Mouse (Mus musculus) cortical plate, adult 2 months (tissue): ENCODE measurements at regions not wholly inside any gene's neighbourhood (a gene's known extent, or its start where the extent isn't known, plus 50 kb on each side); places are given as distances from the start of the nearest gene placed in this dataset.

Experiments
- CTCF ChIP-seq: fragments of 200-500 bp; IDR thresholded peaks from 2 replicates; pipeline ENCODE4 v1.5.1; 2011; ENCODE audit warnings: mild to moderate bottlenecking, control low read depth, low read length; ENCODE audit not compliant: insufficient read depth; ENCODE audit errors: extremely low read depth
- POLR2A ChIP-seq: fragments of 200-500 bp; IDR thresholded peaks from 2 replicates; pipeline ENCODE4 v1.6.1; 2011; ENCODE audit warnings: mild to moderate bottlenecking, low read length, control low read depth; ENCODE audit not compliant: insufficient read depth; ENCODE audit errors: extremely low read depth

DNA sequence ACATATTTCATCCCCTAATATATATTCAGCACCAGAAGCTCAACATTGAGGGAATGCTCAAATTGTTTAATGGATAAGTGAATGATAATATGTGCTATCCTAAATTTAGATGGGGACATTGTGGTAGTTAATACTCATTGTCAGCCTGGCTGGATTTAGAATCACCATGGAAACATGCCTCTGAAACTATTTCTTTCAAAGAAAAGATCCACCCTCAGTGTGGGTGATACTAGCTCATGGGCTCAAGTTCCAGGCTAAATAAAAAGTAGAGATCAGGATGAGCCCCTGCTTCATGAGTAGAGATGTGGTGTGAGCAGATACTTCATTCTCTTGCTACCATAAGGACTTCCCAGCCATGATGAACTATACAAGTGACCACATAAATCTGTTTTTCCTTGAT lies 668.4 kb upstream of the Isx start:
- TF ChIP-seq CTCF = no peak
- TF ChIP-seq POLR2A = no peak
